Mouse (Mus musculus): Measurements from ENCODE around the gene Csnk1e. TPM values are rescaled to one million over a fixed set of nuclear protein-coding genes. Genes with fewer than 3 reads are reported as not detected.

Gene Csnk1e
- polyA plus RNA-seq, 1 experiment from 2014 or later = 53.9 TPM

DNA sequence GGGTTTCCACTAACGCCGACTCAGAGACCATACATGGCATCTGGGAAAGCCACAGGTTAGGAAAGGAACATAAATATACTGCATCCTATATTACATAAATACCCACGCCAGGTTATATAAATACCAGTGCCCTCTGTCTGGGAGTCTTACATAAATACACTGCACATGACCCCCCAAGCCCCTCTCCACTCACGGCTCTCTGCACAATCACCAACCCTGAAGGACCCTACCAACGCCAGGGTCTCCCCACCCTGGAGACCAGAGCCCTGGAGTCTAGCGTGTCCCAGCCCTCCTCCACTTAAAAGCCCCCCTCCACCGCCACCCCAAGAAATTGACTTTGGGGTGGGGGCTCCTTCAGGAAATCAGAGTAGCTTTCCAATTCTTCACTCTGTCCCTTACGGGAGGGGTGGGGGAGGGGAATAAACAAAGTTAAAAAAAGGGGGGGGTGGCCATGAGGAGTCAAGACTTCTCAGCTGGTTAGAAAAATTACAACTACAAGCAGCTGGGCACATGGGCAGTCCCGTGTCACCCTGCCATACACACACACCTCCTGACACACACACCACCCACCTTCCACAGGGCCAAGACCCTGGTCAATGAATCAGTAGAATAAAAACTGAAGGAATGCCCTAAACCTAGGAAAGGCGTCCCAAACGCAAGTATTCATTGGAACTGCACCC, 14.6 kb downstream of the Csnk1e start:
- H3K9ac ChIP-seq (ENCODE audit: low read depth, low read length) = peak overlapping the region; percentile 94
- no peak for TF ChIP-seq CTCF (IDR thresholded peaks at IDR 0.05; ENCODE audit: low read depth)
- peak overlapping the region; percentile 76 for H3K4me2 ChIP-seq (ENCODE audit: low read length)
- no peaks in the 10 kb centered on the region for H3K27me3 ChIP-seq (ENCODE audit: insufficient read depth, low read length)
- peak; percentile 37; the same call in 1 of the 2 replicates for ATAC-seq (replicated peaks; ENCODE audit: low FRiP score, low read depth)
- peak overlapping the region; percentile 94 for H3K27ac ChIP-seq
- peak overlapping the region; percentile 88 for H3K4me3 ChIP-seq (replicated peaks; ENCODE audit: low read depth, low read length)
- no peaks in the 10 kb centered on the region for H3K9me3 ChIP-seq (replicated peaks; ENCODE audit: low read length)
- H3K36me3 ChIP-seq (ENCODE audit: insufficient read depth, low read length) = 0 out of 2 replicates have a peak, but pooled peaks cover 4% of the 10 kb centered on the region
- WGBS = 10% methylated on average over 11 of the region's 11 CpGs
- DNase-seq (ENCODE audit: low spot score) = no peak
- peaks cover 47% of the 10 kb centered on the region for H3K4me1 ChIP-seq (replicated peaks; ENCODE audit: insufficient read depth, low read length)

DNA sequence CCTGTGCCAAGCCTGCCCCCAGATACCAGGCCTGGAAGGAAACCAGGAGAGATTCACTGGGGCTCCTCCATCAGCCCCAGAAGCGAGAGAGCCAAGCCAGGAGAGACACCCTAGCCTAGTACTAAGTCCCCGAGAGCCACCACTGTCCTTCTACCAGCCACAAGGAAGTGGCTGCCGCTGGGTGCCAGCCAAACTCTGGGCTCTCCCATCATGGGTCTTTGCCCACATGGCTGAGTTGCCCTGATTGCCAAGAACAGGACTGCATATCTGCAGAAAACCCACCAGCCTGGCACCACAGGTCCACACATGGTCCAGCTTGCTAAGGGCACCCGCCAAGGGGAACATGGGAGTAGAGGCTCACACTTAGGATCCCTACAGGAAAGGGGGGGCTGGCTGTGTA, 15.1 kb downstream of the Csnk1e start:
- ATAC-seq (replicated peaks; ENCODE audit: low FRiP score, low read depth) = no peak

DNA sequence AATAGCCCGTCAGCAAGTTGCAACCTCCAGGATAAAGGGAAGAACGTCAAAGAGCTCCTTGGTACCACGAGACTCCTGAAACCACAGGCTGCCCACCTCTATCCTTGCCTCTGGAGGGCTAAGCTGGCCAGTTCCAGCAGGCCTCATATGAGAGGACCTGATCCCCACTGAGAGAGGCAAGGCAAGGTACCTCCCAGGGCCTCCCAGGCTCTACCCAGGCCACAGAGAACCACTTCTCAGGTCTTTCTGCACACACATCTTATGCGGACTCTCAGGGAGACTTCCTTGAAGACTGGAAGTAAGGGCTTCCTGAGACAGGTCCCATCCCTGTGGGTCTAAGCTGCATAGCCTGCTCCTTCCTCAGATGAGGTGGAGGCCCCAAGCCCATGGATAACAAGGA, 16.0 kb downstream of the Csnk1e start:
- Histone ChIP-seq H3K9ac (ENCODE audit: low read depth, low read length) (0 out of 2 replicates have a peak overlapping the region, but pooled peaks have one; percentile 37), H3K4me1 (replicated peaks; ENCODE audit: insufficient read depth, low read length) (peaks cover 56% of the 10 kb centered on the region), H3K36me3 (ENCODE audit: insufficient read depth, low read length) (peaks cover 11% of the 10 kb centered on the region; the same call in 1 of the 2 replicates), H3K4me3 (replicated peaks; ENCODE audit: low read depth, low read length) (no peak overlapping the region; the same call in 1 of the 2 replicates), H3K27me3 (ENCODE audit: insufficient read depth, low read length) (no peaks in the 10 kb centered on the region), H3K9me3 (replicated peaks; ENCODE audit: low read length) (no peaks in the 10 kb centered on the region), H3K4me2 (ENCODE audit: low read length) (no peak overlapping the region), H3K27ac (peak overlapping the region; percentile 40)
- no peak for ATAC-seq (replicated peaks; ENCODE audit: low FRiP score, low read depth)
- TF ChIP-seq CTCF (IDR thresholded peaks at IDR 0.05; ENCODE audit: low read depth) = no peak
- no peak for DNase-seq (ENCODE audit: low spot score)
- 76% methylated on average over 4 of the region's 4 CpGs for WGBS

More for the DNA sequence above, 15.1 kb downstream of the Csnk1e start:
- H3K9ac ChIP-seq (ENCODE audit: low read depth, low read length) = peak overlapping the region; percentile 94
- 0 out of 2 replicates have a peak, but pooled peaks cover 7% of the 10 kb centered on the region for H3K36me3 ChIP-seq (ENCODE audit: insufficient read depth, low read length)
- 55% methylated on average over 4 of the region's 4 CpGs for WGBS
- no peaks in the 10 kb centered on the region for H3K27me3 ChIP-seq (ENCODE audit: insufficient read depth, low read length)
- peak overlapping the region; percentile 76 for H3K4me2 ChIP-seq (ENCODE audit: low read length)
- H3K4me3 ChIP-seq (replicated peaks; ENCODE audit: low read depth, low read length) = peak overlapping the region; percentile 88
- H3K27ac ChIP-seq = no peak overlapping the region
- peaks cover 53% of the 10 kb centered on the region for H3K4me1 ChIP-seq (replicated peaks; ENCODE audit: insufficient read depth, low read length)
- no peaks in the 10 kb centered on the region for H3K9me3 ChIP-seq (replicated peaks; ENCODE audit: low read length)
- DNase-seq (ENCODE audit: low spot score) = peak; percentile 25
- no peak for TF ChIP-seq CTCF (IDR thresholded peaks at IDR 0.05; ENCODE audit: low read depth)

DNA sequence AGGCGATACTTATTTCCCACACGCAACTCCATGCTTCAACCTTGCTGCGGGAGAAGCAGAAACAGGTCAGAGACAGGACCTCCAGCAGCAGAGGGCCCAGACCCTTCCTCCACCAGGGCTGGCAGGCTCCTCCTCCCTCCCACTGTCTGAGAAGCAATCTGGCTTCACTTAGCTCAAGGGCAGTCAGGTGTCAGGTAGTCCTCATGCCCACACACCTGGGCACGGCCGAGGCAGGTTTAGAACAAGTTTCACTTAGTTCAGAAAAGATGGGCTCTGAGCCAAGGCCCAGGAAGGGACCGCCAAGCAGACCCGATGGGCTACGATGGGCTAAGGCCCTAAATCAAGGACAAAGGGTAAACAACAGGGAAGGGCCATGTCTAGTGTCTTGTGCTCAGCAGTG, 16.6 kb downstream of the Csnk1e start:
- Histone ChIP-seq H3K4me3 (replicated peaks; ENCODE audit: low read depth, low read length) (no peak overlapping the region), H3K9ac (ENCODE audit: low read depth, low read length) (peak overlapping the region; percentile 37; the same call in 1 of the 2 replicates), H3K27ac (peak overlapping the region; percentile 40), H3K9me3 (replicated peaks; ENCODE audit: low read length) (no peaks in the 10 kb centered on the region), H3K4me2 (ENCODE audit: low read length) (peak overlapping the region; percentile 23), H3K36me3 (ENCODE audit: insufficient read depth, low read length) (peaks cover 15% of the 10 kb centered on the region; the same call in 1 of the 2 replicates), H3K27me3 (ENCODE audit: insufficient read depth, low read length) (no peaks in the 10 kb centered on the region), H3K4me1 (replicated peaks; ENCODE audit: insufficient read depth, low read length) (peaks cover 56% of the 10 kb centered on the region)
- DNase-seq (ENCODE audit: low spot score) = no peak
- WGBS = 45% methylated on average over 8 of the region's 8 CpGs
- TF ChIP-seq CTCF (IDR thresholded peaks at IDR 0.05; ENCODE audit: low read depth) = no peak
- no peak for ATAC-seq (replicated peaks; ENCODE audit: low FRiP score, low read depth)

DNA sequence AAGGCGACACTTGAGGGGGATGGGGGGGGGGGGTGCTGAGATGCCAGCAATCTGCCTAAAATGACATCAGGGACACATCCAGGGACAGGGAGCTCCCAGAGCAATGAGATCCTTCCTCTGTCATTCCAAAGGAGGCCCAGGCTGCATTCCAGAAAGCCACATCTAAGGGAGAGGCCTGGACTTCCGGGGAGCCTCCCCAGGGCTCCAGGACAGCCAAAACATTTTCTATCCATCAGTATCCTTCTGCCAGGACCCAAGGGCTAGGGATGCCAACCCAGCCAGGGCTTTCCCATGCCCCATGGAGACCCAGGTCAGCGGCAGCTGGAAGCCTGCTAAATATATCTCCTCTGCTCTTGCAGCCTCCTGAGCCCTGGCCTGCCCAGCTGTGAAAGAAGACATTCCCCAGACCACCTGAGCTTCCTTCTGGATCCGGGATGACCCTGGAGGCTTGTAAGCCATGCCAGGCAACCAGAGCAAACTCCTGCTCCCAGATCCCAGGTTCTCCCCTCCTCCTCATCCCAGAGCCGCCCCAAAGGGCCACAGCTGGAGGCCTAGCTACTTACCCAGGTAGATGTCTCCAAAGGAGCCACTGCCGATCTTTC, 17.1 kb downstream of the Csnk1e start:
- Histone ChIP-seq H3K36me3 (ENCODE audit: insufficient read depth, low read length) (peaks cover 15% of the 10 kb centered on the region; the same call in 1 of the 2 replicates), H3K9me3 (replicated peaks; ENCODE audit: low read length) (no peaks in the 10 kb centered on the region)
- 71% methylated on average over 6 of the region's 6 CpGs for WGBS

DNA sequence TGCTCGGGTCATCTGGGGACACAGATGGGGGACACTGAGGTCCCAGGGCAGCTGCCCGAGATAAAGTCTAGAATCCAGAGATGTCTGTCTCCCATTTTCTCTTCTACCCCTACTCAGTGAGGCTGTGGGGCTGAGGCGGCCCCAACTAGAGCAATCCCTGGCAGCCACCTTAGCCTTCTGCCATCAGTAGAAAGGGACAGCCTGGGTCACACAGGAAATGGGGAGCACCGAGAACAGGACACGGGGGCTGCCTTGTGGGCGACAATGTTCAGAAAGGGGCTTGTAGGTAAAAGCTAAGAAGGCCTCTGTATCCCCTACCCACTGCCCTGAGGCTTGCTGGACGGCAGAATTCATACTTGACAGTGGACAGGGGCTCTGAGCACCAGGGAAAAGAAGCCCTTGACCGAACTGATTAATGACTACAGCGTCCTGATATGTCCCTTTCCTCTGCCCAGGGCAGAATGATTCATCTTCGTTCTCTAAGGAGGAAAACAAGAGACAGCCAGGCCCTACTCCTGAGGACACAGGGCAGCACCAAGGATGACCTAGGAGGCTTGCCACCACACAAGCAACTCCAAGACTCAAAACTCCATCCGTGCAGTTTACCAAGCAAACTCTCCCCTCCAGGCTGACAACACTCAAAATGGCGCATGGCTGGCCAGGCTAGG, 17.7 kb downstream of the Csnk1e start:
- Histone ChIP-seq H3K36me3 (ENCODE audit: insufficient read depth, low read length) (peaks cover 15% of the 10 kb centered on the region; the same call in 1 of the 2 replicates), H3K4me3 (replicated peaks; ENCODE audit: low read depth, low read length) (no peak overlapping the region), H3K4me1 (replicated peaks; ENCODE audit: insufficient read depth, low read length) (peaks cover 58% of the 10 kb centered on the region), H3K4me2 (ENCODE audit: low read length) (no peak overlapping the region), H3K9ac (ENCODE audit: low read depth, low read length) (no peak overlapping the region), H3K27ac (0 out of 2 replicates have a peak overlapping the region, but pooled peaks have one; percentile 40), H3K9me3 (replicated peaks; ENCODE audit: low read length) (no peaks in the 10 kb centered on the region), H3K27me3 (ENCODE audit: insufficient read depth, low read length) (no peaks in the 10 kb centered on the region)
- ATAC-seq (replicated peaks; ENCODE audit: low FRiP score, low read depth) (no peak), DNase-seq (ENCODE audit: low spot score) (no peak)
- WGBS = 75% methylated on average over 12 of the region's 12 CpGs
- TF ChIP-seq CTCF (IDR thresholded peaks at IDR 0.05; ENCODE audit: low read depth) = no peak

More for the DNA sequence above, 17.1 kb downstream of the Csnk1e start:
- Histone ChIP-seq H3K27ac (peak overlapping the region; percentile 40; the same call in 1 of the 2 replicates), H3K27me3 (ENCODE audit: insufficient read depth, low read length) (no peaks in the 10 kb centered on the region), H3K4me2 (ENCODE audit: low read length) (peak overlapping the region; percentile 23), H3K4me1 (replicated peaks; ENCODE audit: insufficient read depth, low read length) (peaks cover 56% of the 10 kb centered on the region), H3K9ac (ENCODE audit: low read depth, low read length) (peak overlapping the region; percentile 37; the same call in 1 of the 2 replicates), H3K4me3 (replicated peaks; ENCODE audit: low read depth, low read length) (no peak overlapping the region)
- no peak for TF ChIP-seq CTCF (IDR thresholded peaks at IDR 0.05; ENCODE audit: low read depth)
- peak; percentile 24 for DNase-seq (ENCODE audit: low spot score)
- ATAC-seq (replicated peaks; ENCODE audit: low FRiP score, low read depth) = no peak
